Mouse (Mus musculus): Measurements from ENCODE around the gene Paqr3. TPM values are rescaled to one million over a fixed set of nuclear protein-coding genes. Genes with fewer than 3 reads are reported as not detected.

Gene Paqr3
- total and polyA plus RNA-seq, 3 experiments: 4.3 to 6.4 TPM; not detected in 1

DNA sequence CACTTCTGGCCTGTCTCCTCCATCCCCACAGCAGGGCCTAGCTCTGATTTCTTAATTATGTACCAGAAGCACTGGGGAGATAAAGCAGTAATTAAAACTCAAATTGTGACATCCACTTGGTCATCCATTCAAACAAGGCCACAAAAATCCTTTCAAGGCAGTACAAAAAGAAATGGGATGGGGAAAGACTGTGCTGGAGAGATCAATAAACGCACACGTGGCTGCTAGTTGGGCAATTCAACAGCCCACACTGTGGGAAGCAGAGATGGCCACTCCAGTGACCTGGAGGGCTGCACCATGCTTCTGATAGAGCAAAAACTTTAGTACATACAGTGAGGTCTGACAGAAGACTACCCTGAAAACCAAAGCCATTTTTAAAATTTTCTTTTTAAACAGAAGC lies 1.3 kb downstream of the Paqr3 start:
- peak overlapping the region in 1 of 2 experiments; percentile 72; a peak in 1 of 4 replicates for H3K4me3 ChIP-seq (ENCODE audit: control insufficient read depth in 1 of 2, insufficient read depth in 1 of 2, low read depth in 2 of 2, low read length in 2 of 2)
- DNase-seq (ENCODE audit: low read depth, low spot score): no peak
- H3K9me3 ChIP-seq (replicated peaks; ENCODE audit: insufficient read depth, low read length): no peaks in the 10 kb centered on the region
- H3K27me3 ChIP-seq (ENCODE audit: control insufficient read depth in 1 of 2, insufficient read depth in 2 of 2, low read length in 2 of 2): no peaks in the 10 kb centered on the region
- H3K79me2 ChIP-seq (ENCODE audit: control insufficient read depth, insufficient read depth, low read length, poor library complexity): no peaks in the 10 kb centered on the region
- peaks cover 17 to 27% of the 10 kb centered on the region in 2 experiments; a peak in 3 of 4 replicates for H3K4me1 ChIP-seq (ENCODE audit: control insufficient read depth in 1 of 2, insufficient read depth in 2 of 2, low read length in 2 of 2)
- no peak overlapping the region for H3K27ac ChIP-seq (ENCODE audit: control insufficient read depth, low read depth, low read length)
- H3K9ac ChIP-seq (ENCODE audit: control insufficient read depth, low read depth, low read length, poor library complexity, severe bottlenecking): no peak overlapping the region; the same call in 1 of the 2 replicates
- TF ChIP-seq SIN3A (IDR thresholded peaks at IDR 0.05; ENCODE audit: low read length): no peak
- no peak for TF ChIP-seq UBTF (IDR thresholded peaks at IDR 0.05; ENCODE audit: borderline replicate concordance, insufficient read depth, low read depth, low read length)
- TF ChIP-seq NRF1 (IDR thresholded peaks at IDR 0.05; ENCODE audit: insufficient read depth, low read depth, low read length, poor library complexity, severe bottlenecking): no peak
- no peak for TF ChIP-seq POLR2AphosphoS2 (IDR thresholded peaks at IDR 0.05; ENCODE audit: low read length)
- no peak for TF ChIP-seq SMC3 (IDR thresholded peaks at IDR 0.05; ENCODE audit: low read depth, low read length)
- no peak for TF ChIP-seq USF2 (IDR thresholded peaks at IDR 0.05; ENCODE audit: borderline replicate concordance in 1 of 2, insufficient read depth in 1 of 2, low read depth in 1 of 2, low read length in 2 of 2)
- TF ChIP-seq RCOR1 (IDR thresholded peaks at IDR 0.05; ENCODE audit: low read depth, low read length): no peak
- no peak for TF ChIP-seq BHLHE40 (IDR thresholded peaks at IDR 0.05; ENCODE audit: borderline replicate concordance, low read depth, low read length)
- no peak for TF ChIP-seq ELF1 (IDR thresholded peaks at IDR 0.05; ENCODE audit: low read depth, low read length)
- no peak for TF ChIP-seq MYC (IDR thresholded peaks at IDR 0.05; ENCODE audit: low read depth, low read length)
- no peak for TF ChIP-seq TCF12 (IDR thresholded peaks at IDR 0.05; ENCODE audit: low read depth, low read length)
- TF ChIP-seq CHD1 (IDR thresholded peaks at IDR 0.05; ENCODE audit: low read depth, low read length): no peak
- H3K36me3 ChIP-seq (ENCODE audit: control insufficient read depth in 1 of 2, insufficient read depth in 2 of 2, low read length in 2 of 2): peaks cover 0 to 21% of the 10 kb centered on the region in 2 experiments; a peak in 2 of 4 replicates

GRCm38 (mm10) chr5:97108333-97108732 lies 3.1 kb downstream of the Paqr3 start:
- Histone ChIP-seq H3K27ac (ENCODE audit: control insufficient read depth, low read depth, low read length) (peak overlapping the region; percentile 67; the same call in 1 of the 2 replicates), H3K9me3 (replicated peaks; ENCODE audit: insufficient read depth, low read length) (no peaks in the 10 kb centered on the region), H3K4me1 (ENCODE audit: control insufficient read depth in 1 of 2, insufficient read depth in 2 of 2, low read length in 2 of 2) (peaks cover 17 to 27% of the 10 kb centered on the region in 2 experiments; a peak in 3 of 4 replicates), H3K27me3 (ENCODE audit: control insufficient read depth in 1 of 2, insufficient read depth in 2 of 2, low read length in 2 of 2) (no peaks in the 10 kb centered on the region), H3K36me3 (ENCODE audit: control insufficient read depth in 1 of 2, insufficient read depth in 2 of 2, low read length in 2 of 2) (peaks cover 0 to 21% of the 10 kb centered on the region in 2 experiments; a peak in 2 of 4 replicates), H3K79me2 (ENCODE audit: control insufficient read depth, insufficient read depth, low read length, poor library complexity) (no peaks in the 10 kb centered on the region), H3K9ac (ENCODE audit: control insufficient read depth, low read depth, low read length, poor library complexity, severe bottlenecking) (peak overlapping the region; percentile 9; the same call in 1 of the 2 replicates), H3K4me3 (ENCODE audit: control insufficient read depth in 1 of 2, insufficient read depth in 1 of 2, low read depth in 2 of 2, low read length in 2 of 2) (no peak overlapping the region)
- DNase-seq (ENCODE audit: low read depth, low spot score): peak; percentile 40
- no peak for TF ChIP-seq NRF1 (IDR thresholded peaks at IDR 0.05; ENCODE audit: insufficient read depth, low read depth, low read length, poor library complexity, severe bottlenecking)
- peak in 1 of 2 experiments; percentile 33; a peak in 1 of 4 replicates for TF ChIP-seq EP300 (IDR thresholded peaks at IDR 0.05; ENCODE audit: low read depth in 1 of 2, low read length in 2 of 2)
- no peak for TF ChIP-seq USF2 (IDR thresholded peaks at IDR 0.05; ENCODE audit: borderline replicate concordance in 1 of 2, insufficient read depth in 1 of 2, low read depth in 1 of 2, low read length in 2 of 2)
- TF ChIP-seq SMC3 (IDR thresholded peaks at IDR 0.05; ENCODE audit: low read depth, low read length): no peak
- TF ChIP-seq JUND (IDR thresholded peaks at IDR 0.05; ENCODE audit: low read depth, low read length): no peak
- no peak; the same call in 1 of the 2 replicates for TF ChIP-seq KAT2A (conservative IDR thresholded peaks at IDR 0.05; ENCODE audit: low read depth, low read length)
- TF ChIP-seq GABPA (IDR thresholded peaks at IDR 0.05; ENCODE audit: low read depth, low read length): no peak
- no peak for TF ChIP-seq MYC (IDR thresholded peaks at IDR 0.05; ENCODE audit: low read depth, low read length)
- TF ChIP-seq MAX (IDR thresholded peaks at IDR 0.05; ENCODE audit: low read length): no peak
- peak; percentile 23; the same call in 1 of the 2 replicates for TF ChIP-seq SIN3A (IDR thresholded peaks at IDR 0.05; ENCODE audit: low read length)
- peak; percentile 20; the same call in 1 of the 2 replicates for TF ChIP-seq ETS1 (IDR thresholded peaks at IDR 0.05; ENCODE audit: low read depth, low read length)
- no peak for TF ChIP-seq MAZ (IDR thresholded peaks at IDR 0.05; ENCODE audit: low read depth, low read length)
- TF ChIP-seq E2F4 (IDR thresholded peaks at IDR 0.05; ENCODE audit: borderline replicate concordance, low read depth, low read length): no peak
- no peak for TF ChIP-seq GATA1 (IDR thresholded peaks at IDR 0.05; ENCODE audit: low read depth, low read length)
- no peak for TF ChIP-seq USF1 (IDR thresholded peaks at IDR 0.05; ENCODE audit: low read depth, low read length)
- TF ChIP-seq ZMIZ1 (IDR thresholded peaks at IDR 0.05; ENCODE audit: low read depth, low read length): no peak
- TF ChIP-seq ELF1 (IDR thresholded peaks at IDR 0.05; ENCODE audit: low read depth, low read length): no peak
- TF ChIP-seq ZNF384 (IDR thresholded peaks at IDR 0.05; ENCODE audit: low read depth, low read length): no peak

All from MEL (cell line).